Mouse (Mus musculus) MEL (cell line): Measurements from ENCODE around the gene Abat. TPM values are rescaled to one million over a fixed set of nuclear protein-coding genes. Genes with fewer than 3 reads are reported as not detected.
"Not testable (repeated sequence)": the region's sequence is repeated elsewhere in the genome, so short reads cannot be mapped to it uniquely, and the experiment has no call there.

Source experiments
- DNase-seq: peaks from one replicate; pipeline ENCODE4 v3.0.0; 2011; ENCODE audit warnings: low read depth, low spot score
- H3K27ac ChIP-seq: 2 replicates; pipeline ENCODE4 v1.5.1; 2012; ENCODE audit warnings: low read depth, mild to moderate bottlenecking, control low read depth, low read length, moderate library complexity; ENCODE audit not compliant: control insufficient read depth
- H3K27me3 ChIP-seq, 2 experiments: fragments of 150-350 bp in 1 of 2; sonication (generic) in 1 of 2; 2 replicates each; pipeline ENCODE4 v1.6.1; 2012; ENCODE audit warnings: low read length in 2 of 2, mild to moderate bottlenecking in 2 of 2, improper control_type of control experiment in 1 of 2, moderate library complexity in 1 of 2; ENCODE audit not compliant: insufficient read depth in 2 of 2, control insufficient read depth in 1 of 2
- H3K36me3 ChIP-seq, 2 experiments: 2 replicates each; pipeline ENCODE4 v1.6.1; 2012 to 2014; ENCODE audit warnings: low read length in 2 of 2, improper control_type of control experiment in 1 of 2, inconsistent platforms in 1 of 2, mild to moderate bottlenecking in 1 of 2; ENCODE audit not compliant: insufficient read depth in 2 of 2, control insufficient read depth in 1 of 2
- H3K4me1 ChIP-seq, 2 experiments: fragments of 150-350 bp in 1 of 2; sonication (generic) in 1 of 2; 2 replicates each; pipeline ENCODE4 v1.6.1; 2012; ENCODE audit warnings: low read length in 2 of 2, improper control_type of control experiment in 1 of 2, mild to moderate bottlenecking in 1 of 2; ENCODE audit not compliant: insufficient read depth in 2 of 2, control insufficient read depth in 1 of 2
- H3K4me3 ChIP-seq, 2 experiments: fragments of 150-350 bp in 1 of 2; sonication (generic) in 1 of 2; 2 replicates each; pipeline ENCODE4 v1.5.1; 2012; ENCODE audit warnings: low read depth in 2 of 2, low read length in 2 of 2, mild to moderate bottlenecking in 2 of 2, moderate library complexity in 2 of 2, control low read depth in 1 of 2, improper control_type of control experiment in 1 of 2; ENCODE audit not compliant: control insufficient read depth in 1 of 2, insufficient read depth in 1 of 2
- H3K79me2 ChIP-seq: 2 replicates; pipeline ENCODE4 v1.6.1; 2012; ENCODE audit warnings: mild to moderate bottlenecking, low read length, moderate library complexity; ENCODE audit not compliant: control insufficient read depth, poor library complexity, insufficient read depth
- H3K9ac ChIP-seq: 2 replicates; pipeline ENCODE4 v1.6.1; 2012; ENCODE audit warnings: low read depth, mild to moderate bottlenecking, control low read depth, low read length, moderate library complexity; ENCODE audit not compliant: control insufficient read depth, poor library complexity, severe bottlenecking
- H3K9me3 ChIP-seq: fragments of 150-350 bp; sonication (generic); replicated peaks from 2 replicates; pipeline ENCODE4 v1.6.1; 2012; ENCODE audit warnings: mild to moderate bottlenecking, low read length, improper control_type of control experiment, moderate library complexity; ENCODE audit not compliant: insufficient read depth
- CHD1 ChIP-seq: IDR thresholded peaks from 2 replicates; pipeline ENCODE4 v1.6.1; 2012; ENCODE audit warnings: low read depth, mild to moderate bottlenecking, inconsistent platforms, low read length, improper control_type of control experiment
- CHD2 ChIP-seq: IDR thresholded peaks from 2 replicates; pipeline ENCODE4 v1.6.1; 2011; ENCODE audit warnings: low read length, improper control_type of control experiment
- CTCF ChIP-seq, 3 experiments: IDR thresholded peaks in 2 of 3; conservative IDR thresholded peaks in 1 of 3; 2 replicates each; pipeline ENCODE4 v1.5.1; 2011 to 2012; ENCODE audit warnings: low read length in 3 of 3, low read depth in 2 of 3, mild to moderate bottlenecking in 2 of 3, improper control_type of control experiment in 1 of 3, inconsistent platforms in 1 of 3, mixed read lengths in 1 of 3, moderate library complexity in 1 of 3; ENCODE audit not compliant: control insufficient read depth in 1 of 3, insufficient read depth in 1 of 3, poor library complexity in 1 of 3, severe bottlenecking in 1 of 3
- E2F4 ChIP-seq: IDR thresholded peaks from 2 replicates; pipeline ENCODE4 v1.6.1; 2011; ENCODE audit warnings: low read depth, low read length, improper control_type of control experiment, borderline replicate concordance
- ELF1 ChIP-seq: IDR thresholded peaks from 2 replicates; pipeline ENCODE4 v1.6.1; 2014; ENCODE audit warnings: low read depth, mild to moderate bottlenecking, inconsistent platforms, low read length, improper control_type of control experiment, moderate library complexity
- EP300 ChIP-seq, 2 experiments: IDR thresholded peaks; 2 replicates each; pipeline ENCODE4 v1.6.1; 2011; ENCODE audit warnings: improper control_type of control experiment in 2 of 2, low read length in 2 of 2, low read depth in 1 of 2, mild to moderate bottlenecking in 1 of 2
- HCFC1 ChIP-seq: IDR thresholded peaks from 2 replicates; pipeline ENCODE4 v1.6.1; 2012; ENCODE audit warnings: low read depth, mild to moderate bottlenecking, inconsistent platforms, low read length, improper control_type of control experiment, moderate library complexity
- KAT2A ChIP-seq: conservative IDR thresholded peaks from 2 replicates; pipeline ENCODE4 v1.6.1; 2012; ENCODE audit warnings: low read depth, low read length, improper control_type of control experiment, inconsistent platforms
- MAX ChIP-seq: IDR thresholded peaks from 2 replicates; pipeline ENCODE4 v1.6.1; 2011; ENCODE audit warnings: low read length, improper control_type of control experiment
- MEF2A ChIP-seq: IDR thresholded peaks from 2 replicates; pipeline ENCODE4 v1.6.1; 2014; ENCODE audit warnings: low read depth, mild to moderate bottlenecking, inconsistent platforms, low read length, improper control_type of control experiment; ENCODE audit not compliant: poor library complexity, insufficient replicate concordance, severe bottlenecking; ENCODE audit errors: extremely low read depth
- POLR2A ChIP-seq, 2 experiments: IDR thresholded peaks; 2 replicates each; pipeline ENCODE4 v1.6.1; 2011 to 2012; ENCODE audit warnings: low read length in 2 of 2, mild to moderate bottlenecking in 2 of 2, control low read depth in 1 of 2, improper control_type of control experiment in 1 of 2, low read depth in 1 of 2, moderate library complexity in 1 of 2; ENCODE audit not compliant: control insufficient read depth in 1 of 2, insufficient read depth in 1 of 2, poor library complexity in 1 of 2
- POLR2AphosphoS5 ChIP-seq: IDR thresholded peaks from 2 replicates; pipeline ENCODE4 v1.6.1; 2012; ENCODE audit warnings: low read depth, borderline replicate concordance, mild to moderate bottlenecking, inconsistent platforms, low read length, moderate library complexity, mixed read lengths
- RCOR1 ChIP-seq: IDR thresholded peaks from 2 replicates; pipeline ENCODE4 v1.6.1; 2012; ENCODE audit warnings: low read depth, mild to moderate bottlenecking, inconsistent platforms, low read length, improper control_type of control experiment
- SIN3A ChIP-seq: IDR thresholded peaks from 2 replicates; pipeline ENCODE4 v1.6.1; 2012; ENCODE audit warnings: low read length, improper control_type of control experiment, inconsistent platforms
- TBP ChIP-seq: IDR thresholded peaks from 2 replicates; pipeline ENCODE4 v1.8.0; 2011; ENCODE audit warnings: low read depth, low read length, improper control_type of control experiment
- TCF12 ChIP-seq: IDR thresholded peaks from 2 replicates; pipeline ENCODE4 v1.6.1; 2014; ENCODE audit warnings: low read depth, mild to moderate bottlenecking, inconsistent platforms, low read length, improper control_type of control experiment, moderate library complexity
- ZC3H11A ChIP-seq: IDR thresholded peaks from 2 replicates; pipeline ENCODE4 v1.6.1; 2012; ENCODE audit warnings: low read depth, mild to moderate bottlenecking, inconsistent platforms, low read length, improper control_type of control experiment
- ZKSCAN1 ChIP-seq: IDR thresholded peaks from 2 replicates; pipeline ENCODE4 v1.6.1; 2012; ENCODE audit warnings: low read depth, mild to moderate bottlenecking, inconsistent platforms, low read length, improper control_type of control experiment, moderate library complexity
- ZMIZ1 ChIP-seq: IDR thresholded peaks from 2 replicates; pipeline ENCODE4 v1.6.1; 2012; ENCODE audit warnings: low read depth, mild to moderate bottlenecking, inconsistent platforms, low read length, improper control_type of control experiment, moderate library complexity
- ZNF384 ChIP-seq: IDR thresholded peaks from 2 replicates; pipeline ENCODE4 v1.6.1; 2012; ENCODE audit warnings: low read depth, mild to moderate bottlenecking, inconsistent platforms, low read length, improper control_type of control experiment
- polyA plus RNA-seq, 2 experiments: library from polyadenylated mRNA; stranded (reverse) in 1 of 2; unstranded in 1 of 2; fragments of >175 nt in 1 of 2; fragments of >200 nt in 1 of 2; gene quantifications; 2 replicates each; pipeline versions ENCODE4 v1.2.1 to v1.2.4; 2012; ENCODE audit warnings: low replicate concordance in 2 of 2, low read depth in 1 of 2; ENCODE audit not compliant: insufficient read length in 2 of 2, insufficient read depth in 1 of 2, missing spikeins in 1 of 2
- total RNA-seq: library from RNA; depleted of rRNA; stranded (reverse); fragments of 300-350 nt; gene quantifications from 2 replicates; pipeline ENCODE4 v1.2.3, GENCODE M21; 2012

The Abat gene
- total and polyA plus RNA-seq, 3 experiments: 0.27 to 0.77 TPM; not detected in 1

DNA sequence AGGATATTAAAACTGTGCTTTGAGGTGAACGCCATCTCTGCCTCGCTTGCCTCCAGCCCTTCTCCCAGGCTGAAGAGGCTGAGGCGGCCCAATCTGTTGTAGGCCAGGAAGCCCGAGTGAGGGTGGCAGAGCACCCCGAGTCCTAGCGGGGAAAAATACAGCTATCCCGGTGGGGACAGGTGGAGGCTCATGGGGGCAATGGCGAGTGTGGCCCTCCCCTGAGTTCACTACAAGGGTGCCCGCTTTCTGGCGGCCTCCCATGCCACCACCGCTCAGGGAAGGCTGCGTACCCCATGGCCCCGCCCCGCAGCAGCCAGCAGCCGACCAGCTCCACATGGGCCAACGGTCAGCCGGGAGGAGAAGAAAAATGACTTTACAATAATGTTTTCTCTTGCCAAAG lies 46.9 kb downstream of the Abat start:
- no peak for DNase-seq
- no peak overlapping the region for H3K4me3 ChIP-seq
- H3K9me3 ChIP-seq: no peaks in the 10 kb centered on the region
- peaks cover 0 to 3% of the 10 kb centered on the region in 2 experiments; a peak in 2 of 4 replicates for H3K27me3 ChIP-seq
- H3K4me1 ChIP-seq: no peaks in the 10 kb centered on the region
- H3K9ac ChIP-seq: no peak overlapping the region
- no peak overlapping the region for H3K27ac ChIP-seq
- H3K79me2 ChIP-seq: no peaks in the 10 kb centered on the region
- H3K36me3 ChIP-seq: no peaks in the 10 kb centered on the region
- TF ChIP-seq RCOR1 (no peak), MEF2A (no peak), ZNF384 (no peak), POLR2AphosphoS5 (no peak), TBP (no peak), ZMIZ1 (no peak), E2F4 (no peak), KAT2A (no peak), ELF1 (no peak), ZKSCAN1 (no peak), CHD2 (no peak), CTCF (IDR thresholded peaks at IDR 0.05 in 2 of 3, conservative IDR thresholded peaks at IDR 0.05 in 1 of 3; ENCODE audit: control insufficient read depth in 1 of 3, insufficient read depth in 1 of 3, low read depth in 2 of 3, low read length in 3 of 3, poor library complexity in 1 of 3, severe bottlenecking in 1 of 3) (no peak), CHD1 (no peak), EP300 (IDR thresholded peaks at IDR 0.05; ENCODE audit: low read depth in 1 of 2, low read length in 2 of 2) (no peak), ZC3H11A (no peak), POLR2A (IDR thresholded peaks at IDR 0.05; ENCODE audit: control insufficient read depth in 1 of 2, insufficient read depth in 1 of 2, low read depth in 1 of 2, low read length in 2 of 2, poor library complexity in 1 of 2) (no peak), TCF12 (no peak), SIN3A (no peak), HCFC1 (no peak), MAX (no peak)

DNA sequence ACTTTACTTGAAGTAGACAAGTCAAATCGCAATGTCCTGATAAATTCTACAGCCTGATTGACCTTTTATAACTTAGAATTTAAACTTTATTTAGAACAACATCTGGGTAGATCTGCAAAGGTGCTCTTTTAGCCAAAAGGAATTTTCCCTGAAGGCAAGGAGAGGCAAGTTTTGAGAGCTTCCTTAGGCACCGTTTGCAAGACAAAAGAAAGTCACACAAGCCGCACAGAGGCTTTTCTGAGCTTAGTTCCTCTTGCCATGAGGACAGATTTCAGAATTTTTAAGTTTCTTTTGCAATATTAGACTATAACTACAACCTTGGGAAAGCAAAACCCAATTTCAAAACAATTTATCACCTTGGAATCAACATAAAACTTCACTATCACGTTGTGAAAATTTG lies 47.9 kb downstream of the Abat start:
- not testable (repeated sequence) for DNase-seq, H3K36me3 ChIP-seq, H3K27me3 ChIP-seq, H3K4me3 ChIP-seq, H3K9me3 ChIP-seq, H3K9ac ChIP-seq, H3K79me2 ChIP-seq, H3K4me1 ChIP-seq, H3K27ac ChIP-seq

DNA sequence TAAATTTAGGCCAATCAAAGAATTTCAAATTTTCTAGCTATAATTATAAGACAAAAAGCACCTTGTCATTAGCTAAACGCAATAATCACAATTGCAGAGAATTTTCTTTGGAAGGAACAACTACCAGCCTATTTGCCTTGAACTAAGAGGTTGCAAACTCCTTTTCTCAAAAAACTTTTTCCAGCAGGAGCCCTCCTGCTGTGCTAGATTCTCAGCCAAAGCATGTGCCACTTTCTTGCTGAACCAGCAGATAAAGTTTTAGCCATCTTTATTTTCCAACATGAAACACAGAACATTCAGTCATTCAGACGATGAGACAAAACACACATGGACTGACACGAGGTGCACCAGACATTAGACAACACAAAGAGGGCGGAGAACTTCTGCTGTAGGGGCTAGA lies 48.6 kb downstream of the Abat start:
- DNase-seq, H3K4me3 ChIP-seq, H3K79me2 ChIP-seq, H3K27me3 ChIP-seq, H3K9me3 ChIP-seq, H3K36me3 ChIP-seq, H3K4me1 ChIP-seq, H3K9ac ChIP-seq, H3K27ac ChIP-seq: not testable (repeated sequence)

DNA sequence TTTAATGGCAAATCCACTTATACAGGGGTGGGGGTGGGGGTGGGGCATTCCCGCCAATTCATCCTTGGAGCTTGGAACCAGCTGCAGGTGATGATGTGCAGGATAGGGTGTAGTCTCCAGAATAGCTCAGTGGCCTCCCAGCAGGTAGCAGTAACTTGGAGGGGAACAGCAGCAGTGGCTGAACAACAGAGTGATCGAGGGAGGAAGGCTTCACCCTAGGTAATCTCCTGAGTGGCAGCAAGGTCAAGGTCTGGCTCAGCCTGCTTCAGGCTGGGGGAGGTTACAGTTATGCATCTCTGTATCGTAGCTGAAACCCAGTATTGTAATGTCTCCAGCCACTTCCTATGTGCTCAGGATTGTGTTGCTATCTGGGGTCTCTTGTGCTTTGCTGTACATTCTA lies 49.6 kb downstream of the Abat start:
- not testable (repeated sequence) for H3K9ac ChIP-seq, H3K4me3 ChIP-seq, H3K36me3 ChIP-seq, H3K27me3 ChIP-seq, H3K9me3 ChIP-seq, H3K79me2 ChIP-seq, DNase-seq, H3K27ac ChIP-seq, H3K4me1 ChIP-seq
